Mouse (Mus musculus) heart, postnatal 36 days (tissue): ENCODE data around the gene Hspbap1. TPM values are rescaled to one million over a fixed set of nuclear protein-coding genes. Genes with fewer than 3 reads are reported as not detected.

Source experiments
- DNase-seq, 2 experiments: peaks; one replicate each; pipeline ENCODE4 v3.0.0; 2021 to 2022
- intact Hi-C: fragments of 180-260 bp; cut with DNase I; formaldehyde crosslinking; loops from one replicate; pipeline ENCODE4 v1.15.1; 2025
- total RNA-seq, 2 experiments: library from RNA; stranded (reverse); gene quantifications; 2 replicates each; pipeline ENCODE4 v1.2.3; 2021

The Hspbap1 gene
- total RNA-seq, 2 experiments from 2014 or later = 2.8 to 3.0 TPM

DNA sequence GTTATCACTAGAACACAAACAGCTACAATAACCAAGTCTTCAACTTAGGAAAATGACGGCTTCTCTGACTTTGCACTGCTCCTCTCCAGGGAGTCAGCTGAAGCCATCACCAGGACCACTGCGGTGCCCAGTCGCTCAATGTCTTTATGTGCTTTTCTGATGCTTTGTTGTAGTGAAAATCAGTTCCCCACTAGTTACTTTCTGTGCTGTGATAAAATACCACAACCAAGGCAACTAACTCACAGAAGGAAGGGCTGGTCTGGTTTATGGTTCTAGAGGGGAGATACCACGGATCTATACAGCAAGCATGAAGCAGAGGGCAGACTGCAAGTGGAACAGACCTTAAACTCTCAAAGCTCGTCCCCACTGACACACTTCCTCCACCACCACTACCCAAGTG is 10.8 kb upstream of the Hspbap1 start:
- intact Hi-C loops = no loop called here
- DNase-seq = no peak

DNA sequence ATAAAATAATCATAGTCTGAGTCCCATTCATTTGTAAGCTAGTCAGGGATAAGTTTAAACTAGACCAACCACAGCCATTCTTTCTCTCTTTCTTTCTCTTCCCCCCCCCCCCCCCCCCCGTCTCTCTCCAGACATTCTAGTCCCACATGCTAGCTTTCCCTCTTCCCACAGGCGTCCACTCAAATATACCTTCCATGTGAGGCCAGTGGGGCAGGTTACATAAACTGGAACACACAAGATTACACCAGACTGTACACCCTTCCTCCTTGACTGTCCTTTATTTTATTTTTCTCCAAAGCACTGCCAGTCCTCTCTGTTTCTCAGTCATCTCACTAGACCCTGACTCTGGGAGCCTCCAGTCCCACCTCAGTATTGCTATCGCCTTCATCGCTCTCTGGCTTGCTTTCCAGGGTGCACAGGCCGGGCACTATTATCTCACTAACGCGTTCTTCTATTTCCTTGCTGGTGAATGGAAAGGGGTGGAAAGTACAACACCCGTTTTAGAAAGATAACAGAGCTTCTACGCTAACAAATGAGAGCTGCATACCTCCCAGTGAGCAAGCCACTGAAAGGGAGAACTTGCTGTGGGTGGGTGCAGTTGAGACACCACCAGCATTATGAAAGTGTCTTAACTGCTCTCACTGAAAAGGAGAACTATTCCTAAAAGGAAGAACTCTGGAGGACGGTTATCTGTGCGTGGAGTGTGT is 6.4 kb upstream of the Hspbap1 start:
- no peak for DNase-seq
- intact Hi-C loops = no loop called here

DNA sequence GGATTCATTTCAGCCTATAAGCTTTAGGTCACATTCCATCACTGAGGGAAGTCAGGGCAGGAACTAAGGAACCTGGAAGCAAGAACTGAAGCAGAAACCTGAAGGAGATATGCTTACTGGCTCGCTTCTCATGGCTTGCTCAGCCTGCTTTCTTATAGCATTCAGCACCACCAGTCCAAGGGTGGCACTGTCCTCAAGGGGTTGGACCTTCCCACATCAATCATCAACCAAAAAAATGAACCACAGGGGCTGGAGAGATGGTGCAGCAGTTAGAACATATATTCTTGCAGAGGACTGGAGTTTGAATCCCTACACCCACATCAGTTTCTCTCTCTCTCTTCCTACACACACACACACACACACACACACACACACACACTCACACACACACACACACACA is 5.2 kb upstream of the Hspbap1 start:
- intact Hi-C loops = no loop called here
- no peak for DNase-seq

DNA sequence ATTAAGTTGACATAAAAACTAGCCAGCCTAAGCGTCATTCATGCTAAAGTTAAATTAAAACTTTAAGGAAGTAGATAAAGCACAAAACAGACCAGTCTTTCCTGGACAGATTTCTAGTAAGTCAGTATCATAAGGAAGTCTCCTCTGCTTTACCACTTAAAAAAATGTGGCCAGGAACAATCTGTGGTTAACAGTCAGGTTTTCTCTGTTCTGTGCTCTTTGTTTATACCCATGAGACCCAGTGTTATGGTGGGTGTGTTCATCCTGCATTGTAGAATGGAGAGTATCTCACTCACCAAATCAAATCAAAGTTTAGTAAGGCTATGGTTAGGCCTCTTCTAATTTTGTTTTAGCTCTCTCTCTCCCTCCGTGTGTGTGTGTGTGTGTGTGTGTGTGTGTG is 4.7 kb upstream of the Hspbap1 start:
- intact Hi-C loops = no loop called here

DNA sequence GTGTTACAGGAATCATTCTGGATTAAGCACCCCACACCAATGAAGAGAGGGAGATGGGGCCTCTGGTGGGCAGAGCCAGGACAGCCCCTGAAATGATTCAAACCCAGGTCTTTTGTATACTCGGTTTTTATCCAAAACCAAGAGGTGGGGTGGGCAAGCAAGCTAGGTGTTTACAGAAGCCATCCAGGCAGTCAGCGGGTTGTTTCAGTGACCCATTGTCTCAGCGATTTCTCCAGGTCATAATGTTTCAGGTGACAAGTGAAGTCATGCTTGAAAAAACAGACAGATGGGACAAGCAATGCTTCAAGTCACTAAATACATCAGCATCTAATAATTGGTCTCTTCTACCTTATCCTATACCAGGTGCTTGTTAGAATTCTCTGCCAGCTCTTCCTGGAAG is 3.8 kb upstream of the Hspbap1 start:
- intact Hi-C loops = no loop called here
- no peak for DNase-seq

More for the DNA sequence above, 4.7 kb upstream of the Hspbap1 start:
- no peak for DNase-seq

DNA sequence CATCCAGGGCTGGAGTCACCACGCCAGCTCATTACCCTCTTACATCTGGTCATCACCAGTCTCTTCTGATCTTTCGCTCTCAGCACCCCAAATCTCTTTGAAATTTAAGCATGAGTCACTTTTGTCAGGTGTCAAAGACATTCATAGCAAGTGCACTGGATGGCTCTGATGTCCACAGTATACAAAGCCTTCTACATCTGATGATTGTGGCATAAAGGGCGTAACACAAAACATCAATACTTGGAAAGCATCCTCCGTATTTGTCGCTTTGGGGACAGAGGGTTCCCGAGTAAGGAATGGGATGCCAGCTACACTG is 1.7 kb upstream of the Hspbap1 start:
- DNase-seq = no peak
- intact Hi-C loops = loop anchor here (2.0 kb wide), 1 partner anchor 48 kb away; no protein-coding TSS in a partner anchor

DNA sequence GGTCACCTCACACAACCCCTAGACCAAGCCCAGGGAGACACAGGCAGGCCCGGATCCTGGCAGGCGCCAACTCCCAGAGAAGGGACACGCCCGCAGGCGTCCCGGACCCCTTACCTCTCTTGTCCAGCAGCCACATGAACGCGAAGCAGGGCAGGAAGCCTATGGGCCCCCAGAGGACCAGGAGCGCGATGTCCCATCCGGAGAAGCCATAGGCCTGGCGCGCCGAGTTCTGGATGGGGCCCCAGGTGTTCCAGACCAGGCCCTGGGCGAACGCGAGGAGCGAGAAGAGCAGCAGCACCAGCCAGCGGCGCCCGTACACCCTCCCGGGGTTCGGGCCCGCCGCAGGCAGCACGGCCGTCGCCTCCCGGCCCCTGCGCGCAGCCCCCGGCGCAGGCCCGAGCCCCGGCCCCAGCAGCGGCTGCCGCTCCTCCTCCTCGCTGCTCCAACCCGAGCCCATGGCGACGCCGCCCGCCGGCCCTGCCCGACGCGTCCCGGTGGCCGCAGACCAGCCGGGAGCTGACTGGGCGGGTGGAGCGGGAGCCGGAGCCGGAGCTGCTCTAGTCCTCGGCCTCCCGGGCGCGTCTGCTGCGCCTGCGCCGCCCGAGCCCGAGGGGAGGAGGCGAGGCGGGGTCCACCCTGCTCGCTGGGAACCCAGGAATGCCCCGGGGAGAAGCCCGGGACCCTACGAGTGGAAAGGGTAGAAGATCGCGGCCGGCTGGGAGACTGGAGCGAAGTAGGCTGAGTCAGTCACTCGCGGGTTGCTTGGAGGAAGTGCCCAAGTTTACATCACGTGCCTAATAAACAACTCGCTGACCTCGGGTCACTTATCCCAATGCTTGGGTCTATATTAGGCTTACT is 1.2 kb upstream of the Hspbap1 start, which contains the start of gene Dirc2:
TSS of gene Dirc2 (minus strand) at position 572 of the 858 bp plus-strand sequence.
- intact Hi-C loops = loop anchor here (2.0 kb wide), 1 partner anchor 48 kb away; no protein-coding TSS in a partner anchor
- DNase-seq = peak; percentile 82 to 91

DNA sequence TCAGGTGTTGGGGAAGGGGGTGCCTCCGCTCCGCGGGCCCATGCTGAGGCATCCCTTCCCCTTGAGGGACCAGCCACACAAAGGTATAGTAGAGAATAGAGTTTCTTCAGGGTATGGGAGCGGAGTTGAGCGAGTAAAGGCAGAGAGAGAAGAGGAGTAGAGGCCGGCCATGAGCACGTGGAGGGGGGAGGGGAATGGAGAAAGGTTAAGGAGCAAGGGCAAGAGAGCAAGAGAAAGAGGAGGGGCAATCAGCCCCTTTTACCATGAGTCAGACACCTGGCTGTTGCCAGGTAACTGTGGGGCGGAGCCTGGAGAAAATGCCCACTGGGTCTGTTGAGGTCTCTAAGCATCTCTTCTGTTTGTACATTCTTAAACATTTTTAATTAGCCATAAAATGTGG is 966 bp downstream of the Hspbap1 start:
- no peak for DNase-seq
- intact Hi-C loops = loop anchor here (2.0 kb wide), 1 partner anchor 36 kb away; no protein-coding TSS in a partner anchor

DNA sequence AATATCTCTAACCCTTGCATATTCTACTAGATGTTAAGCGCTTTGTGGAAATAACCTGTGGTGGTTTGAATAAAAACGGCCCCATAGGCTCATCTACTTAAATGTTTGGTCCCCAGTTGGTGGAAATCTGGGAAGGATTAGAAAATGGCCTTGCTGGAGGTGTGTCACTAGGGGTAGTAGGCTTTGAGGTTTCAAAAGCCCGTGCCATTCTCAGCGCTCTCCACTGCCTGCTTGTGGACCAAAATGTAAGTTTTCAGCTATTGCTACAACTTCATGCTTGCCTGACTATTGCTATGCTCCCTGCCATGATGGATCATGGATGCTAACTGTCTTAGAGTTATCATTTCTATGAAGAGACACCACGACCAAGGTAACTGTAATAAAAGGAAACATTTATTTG is 1.4 kb downstream of the Hspbap1 start:
- no peak for DNase-seq
- intact Hi-C loops = loop anchor here (2.0 kb wide), 1 partner anchor 37 kb away; no protein-coding TSS in a partner anchor

DNA sequence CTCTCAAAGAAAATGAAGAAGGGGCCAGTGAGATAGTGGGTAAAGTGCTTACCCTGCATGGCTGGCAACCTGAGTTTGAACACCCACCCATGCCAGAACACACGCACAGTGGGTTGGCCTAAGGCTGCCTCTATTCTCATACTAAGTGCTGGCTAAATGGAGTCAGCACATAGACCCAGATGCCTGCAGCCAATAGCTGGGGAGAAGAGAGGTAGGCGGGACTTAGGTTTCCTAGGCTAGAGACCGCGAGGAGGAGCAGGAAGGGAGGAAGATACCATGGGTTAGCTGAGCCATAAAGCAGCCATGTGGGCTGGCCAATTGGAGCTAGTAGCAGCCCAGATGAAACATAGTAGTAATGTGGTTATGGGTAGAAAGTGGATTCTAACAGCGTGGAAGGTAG is 2.4 kb downstream of the Hspbap1 start:
- intact Hi-C loops = no loop called here

DNA sequence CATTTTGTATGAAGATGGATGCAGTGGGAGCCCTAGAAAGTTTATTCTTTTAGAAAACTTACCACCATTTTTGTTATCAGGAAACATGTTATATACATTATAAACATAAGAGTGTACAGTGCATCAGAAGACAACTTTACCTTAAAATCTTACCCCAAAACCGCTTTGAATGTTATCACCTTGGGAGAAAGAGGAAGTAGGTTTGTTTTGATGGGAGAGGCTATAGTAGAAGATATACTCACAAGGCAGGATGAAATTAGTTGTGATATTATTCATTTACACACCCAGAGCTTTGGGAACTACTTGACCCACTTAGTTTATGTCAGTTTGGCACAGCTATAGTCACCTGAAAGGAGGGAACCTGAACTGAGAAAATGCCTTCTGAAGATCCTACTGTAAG is 5.7 kb downstream of the Hspbap1 start:
- DNase-seq = no peak
- intact Hi-C loops = no loop called here

More for the DNA sequence above, 2.4 kb downstream of the Hspbap1 start:
- no peak for DNase-seq

DNA sequence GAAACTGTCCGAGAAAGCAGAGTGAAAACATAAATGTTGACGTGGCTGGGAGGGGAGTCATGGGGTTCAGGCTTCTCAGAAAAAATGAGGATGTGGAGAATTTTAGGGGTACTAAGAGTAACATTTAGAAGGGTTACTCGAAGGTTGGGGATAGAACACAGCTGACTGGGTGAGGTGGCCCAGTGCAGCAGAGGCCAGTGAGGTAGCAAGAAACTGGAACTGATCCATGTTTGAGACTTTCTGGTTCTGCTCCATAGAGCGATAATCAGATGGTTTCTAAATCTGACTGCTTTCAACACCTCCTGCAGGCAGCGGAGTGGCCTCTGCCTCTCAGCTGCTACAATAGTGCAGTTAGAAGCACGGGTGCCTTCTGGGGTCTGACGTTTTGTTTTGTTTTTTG is 6.6 kb downstream of the Hspbap1 start:
- intact Hi-C loops = no loop called here
- no peak for DNase-seq

DNA sequence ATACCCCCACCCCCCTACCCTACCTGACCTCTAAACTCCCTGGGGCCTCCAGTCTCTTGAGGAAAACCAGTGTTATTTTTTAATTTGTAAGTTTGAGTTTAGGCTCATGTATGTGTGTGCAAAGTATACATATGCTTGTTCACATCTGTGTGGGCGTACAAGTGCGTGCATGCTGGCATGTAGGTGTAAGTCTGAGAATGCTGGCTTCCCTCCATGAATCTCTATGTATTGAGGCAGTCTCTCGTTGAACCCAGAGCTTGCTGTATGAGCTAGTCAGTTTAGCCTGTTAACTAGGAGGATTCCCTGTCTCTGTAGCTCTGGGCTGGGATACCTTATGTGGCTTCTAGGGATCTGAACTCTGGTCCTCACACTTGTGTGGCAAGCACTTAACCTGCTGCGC is 7.6 kb downstream of the Hspbap1 start:
- no peak for DNase-seq
- intact Hi-C loops = no loop called here

DNA sequence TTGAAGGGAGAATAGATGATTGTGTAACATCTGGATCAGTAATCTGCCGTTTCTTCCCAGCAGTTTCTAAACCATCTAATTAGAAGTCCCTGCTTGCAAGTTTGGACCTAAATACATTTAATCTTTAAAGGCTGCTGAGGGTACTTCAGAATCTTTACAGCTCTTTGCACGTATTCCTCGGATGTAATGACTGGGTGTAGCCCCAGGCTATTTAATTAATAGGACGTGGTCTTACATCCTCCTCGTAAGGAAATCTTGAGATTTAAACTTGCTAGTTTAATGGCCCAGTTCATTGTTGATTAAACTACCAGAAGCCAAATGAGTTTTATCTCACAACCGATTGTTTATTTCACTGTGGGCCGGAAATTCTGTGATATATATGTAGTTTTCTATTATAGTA is 9.5 kb downstream of the Hspbap1 start:
- intact Hi-C loops = no loop called here
- DNase-seq = no peak

DNA sequence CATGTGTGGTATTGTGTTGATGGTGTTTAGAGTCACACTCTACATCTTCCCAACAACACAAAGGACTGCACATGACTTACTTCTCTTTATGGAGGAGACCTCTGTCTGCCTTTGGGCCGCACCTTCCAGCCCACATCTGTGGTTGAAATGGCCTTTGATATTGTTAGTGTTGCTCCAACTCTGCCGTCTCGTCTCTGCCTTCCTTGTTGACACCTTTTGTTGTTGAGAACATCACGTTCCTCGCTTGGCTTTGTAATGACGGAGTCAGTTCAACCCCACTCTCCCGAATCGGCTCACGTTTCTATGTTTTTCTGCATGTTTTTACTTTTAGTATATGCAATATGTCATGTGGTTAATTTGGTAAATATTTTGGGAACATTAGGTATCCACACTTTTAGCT is 10.9 kb downstream of the Hspbap1 start:
- DNase-seq = no peak
- intact Hi-C loops = no loop called here

DNA sequence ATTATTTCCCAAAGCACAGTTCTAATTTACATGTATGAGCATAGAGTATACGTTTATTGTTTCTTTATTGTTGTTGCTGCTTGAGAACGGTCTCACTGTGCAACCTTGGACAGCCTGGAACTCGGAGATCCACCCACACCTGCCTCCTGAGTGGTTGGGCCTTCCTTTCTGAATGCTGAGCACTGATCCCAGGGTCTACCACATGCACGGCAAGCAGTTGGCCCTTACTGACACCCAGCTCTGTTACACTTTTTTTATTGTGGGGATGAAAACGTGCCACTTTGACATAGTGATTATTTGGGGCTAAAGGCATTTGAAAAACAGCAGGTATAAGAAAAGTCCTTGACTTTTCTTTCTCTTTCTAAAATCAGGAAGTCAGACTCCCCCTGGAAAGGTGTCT is 11.5 kb downstream of the Hspbap1 start:
- no peak for DNase-seq
- intact Hi-C loops = no loop called here

DNA sequence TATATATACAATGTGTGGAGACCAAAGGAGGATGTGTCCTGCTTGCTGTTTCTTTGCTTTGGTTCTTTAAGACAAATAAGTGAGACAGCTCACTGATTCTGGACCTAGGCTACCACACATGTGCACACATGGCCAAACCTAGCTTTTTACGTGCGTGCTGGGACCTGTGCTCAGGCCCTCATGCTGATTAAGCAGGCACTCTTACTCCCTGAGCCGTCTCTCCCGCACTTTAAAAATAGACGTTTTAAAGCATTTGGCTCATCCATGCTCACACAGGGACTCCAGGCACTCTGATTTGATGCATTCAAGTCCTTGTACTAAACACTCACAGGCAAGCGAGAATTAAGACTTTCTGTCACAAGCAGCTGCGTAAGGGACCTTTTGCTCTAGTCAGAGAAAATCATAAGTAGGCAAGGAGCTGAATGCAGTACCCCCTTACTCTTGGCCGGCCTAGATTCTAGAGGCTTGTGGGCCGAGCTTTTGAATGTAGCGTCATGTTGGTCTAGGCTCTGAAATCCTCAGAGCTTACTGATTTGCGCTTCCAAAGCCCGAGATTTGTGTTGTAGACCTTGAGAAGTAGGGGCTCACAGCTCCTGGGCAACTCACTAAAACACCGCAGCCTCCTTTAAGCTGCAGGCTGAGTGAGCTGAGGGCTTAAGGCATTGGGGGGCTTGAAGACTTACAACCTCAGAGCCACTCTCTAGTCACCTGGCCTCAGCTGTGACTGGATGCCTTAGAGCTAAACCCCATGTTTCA is 12.5 kb downstream of the Hspbap1 start:
- intact Hi-C loops = no loop called here
- DNase-seq = no peak

DNA sequence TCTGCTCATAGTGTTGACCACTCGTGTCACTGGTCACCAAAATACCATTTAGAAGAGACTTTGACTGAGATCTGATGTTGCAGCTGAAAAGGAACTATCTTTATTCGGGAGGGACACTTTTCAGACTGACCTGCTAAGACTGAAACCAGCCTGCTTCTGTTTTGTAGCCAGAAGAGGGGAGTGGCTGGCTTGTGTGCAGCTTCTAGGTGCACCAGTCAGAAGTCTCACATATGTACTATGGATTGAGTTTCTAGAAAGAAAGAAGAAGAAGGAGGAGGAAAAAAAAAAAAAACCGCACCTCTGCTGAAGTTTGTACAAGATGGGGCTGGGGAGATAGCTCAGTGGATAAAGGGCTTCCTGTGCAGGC is 13.0 kb downstream of the Hspbap1 start:
- intact Hi-C loops = no loop called here
- DNase-seq = no peak

DNA sequence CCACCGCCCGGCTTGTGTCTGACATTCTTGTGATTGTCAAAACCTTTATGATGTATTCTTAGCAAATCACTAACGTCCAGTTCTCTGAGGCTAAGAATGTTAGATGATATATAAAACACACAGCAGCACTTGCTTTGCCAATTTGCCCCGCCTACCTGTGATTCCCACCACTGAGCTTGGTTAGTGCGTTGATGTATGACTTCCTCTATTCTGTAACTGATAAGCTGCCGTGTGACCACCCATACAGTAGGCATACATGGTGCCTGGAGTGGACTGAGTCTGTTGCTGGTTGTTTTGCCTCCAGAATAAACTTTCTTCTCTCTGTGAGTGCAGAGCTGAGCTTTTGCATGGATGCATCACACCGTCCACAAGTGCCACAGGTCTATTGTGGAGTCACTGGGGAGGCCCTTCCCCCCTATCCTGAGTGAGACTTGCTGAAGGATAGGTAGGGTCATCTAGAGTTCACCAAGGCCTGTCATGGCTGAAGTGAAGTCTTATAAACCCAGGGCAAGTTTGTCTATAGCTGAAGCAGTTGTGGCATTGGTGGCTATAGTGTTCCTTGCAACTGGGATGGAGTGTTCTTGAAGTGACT is 14.1 kb downstream of the Hspbap1 start:
- intact Hi-C loops = no loop called here
- no peak for DNase-seq

DNA sequence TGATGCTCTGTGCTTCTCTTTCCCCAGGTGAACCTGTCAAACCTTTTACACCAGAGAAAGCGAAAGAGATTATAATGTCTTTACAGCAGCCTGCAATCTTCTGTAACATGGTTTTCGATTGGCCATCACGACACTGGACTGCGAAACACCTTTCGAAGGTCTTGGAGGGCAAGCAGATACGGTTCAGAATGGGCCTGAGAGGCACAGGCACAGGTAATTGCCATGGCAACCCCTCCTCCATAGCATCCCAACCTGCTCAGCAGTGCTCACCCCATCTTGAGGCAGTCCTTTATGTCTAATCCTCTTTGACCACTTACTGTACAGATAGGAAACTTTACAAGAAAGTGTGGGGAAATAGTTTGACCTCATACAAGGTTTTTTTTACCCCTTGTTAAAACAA is 17.0 kb downstream of the Hspbap1 start:
- intact Hi-C loops = no loop called here
- DNase-seq = no peak
